Mouse (Mus musculus) kidney, embryonic 16.5 days (tissue): ENCODE data around the gene Fam120b. TPM values are rescaled to one million over a fixed set of nuclear protein-coding genes. Genes with fewer than 3 reads are reported as not detected.
"Not testable (repeated sequence)": the region's sequence is repeated elsewhere in the genome, so short reads cannot be mapped to it uniquely, and the experiment has no call there.

Experiments used
- ATAC-seq: fragments of 200-750 bp; cut with Nextera tagmentation; 2 replicates; pipeline ENCODE4 v1.8.0; 2017; ENCODE audit warnings: moderate TSS enrichment; ENCODE audit not compliant: low FRiP score, low TSS enrichment
- H3K27ac ChIP-seq: fragments of 300-500 bp; sonication (generic); 2 replicates; pipeline ENCODE4 v1.5.1; 2014; ENCODE audit warnings: low read length
- H3K27me3 ChIP-seq: fragments of 300-500 bp; sonication (generic); 2 replicates; pipeline ENCODE4 v1.6.1; 2014; ENCODE audit warnings: low read length, control low read depth, mixed read lengths; ENCODE audit not compliant: insufficient read depth
- H3K36me3 ChIP-seq: fragments of 300-500 bp; sonication (generic); 2 replicates; pipeline ENCODE4 v1.6.1; 2014; ENCODE audit warnings: low read length, control low read depth, mixed read lengths; ENCODE audit not compliant: insufficient read depth
- H3K4me1 ChIP-seq: fragments of 300-500 bp; sonication (generic); 2 replicates; pipeline ENCODE4 v1.6.1; 2014; ENCODE audit warnings: low read length, control low read depth, mixed read lengths; ENCODE audit not compliant: insufficient read depth
- H3K4me2 ChIP-seq: fragments of 300-500 bp; sonication (generic); replicated peaks from 2 replicates; pipeline ENCODE4 v1.6.1; 2014; ENCODE audit warnings: low read depth, low read length
- H3K4me3 ChIP-seq: fragments of 300-500 bp; sonication (generic); 2 replicates; pipeline ENCODE4 v1.5.1; 2014; ENCODE audit warnings: mild to moderate bottlenecking, low read length
- H3K9ac ChIP-seq: fragments of 300-500 bp; sonication (generic); replicated peaks from 2 replicates; pipeline ENCODE4 v1.6.1; 2014; ENCODE audit warnings: low read length
- H3K9me3 ChIP-seq: fragments of 300-500 bp; sonication (generic); 2 replicates; pipeline ENCODE4 v1.6.1; 2016; ENCODE audit warnings: low read length, control low read depth
- WGBS: fragments of 180-500 bp; shearing (Covaris S2); extraction: QIAGEN DNeasy Blood & Tissue Kit; methylation state at CpG from one replicate; pipeline ENCODE4 v1.1.7; 2014; 5-methylcytosine and 5-hydroxymethylcytosine counted together
- polyA plus RNA-seq: library from polyadenylated mRNA; unstranded; fragments of >200 nt; fragmentation: Nextera tagmentation; extraction: Ambion mirVana; gene quantifications from 2 replicates; pipeline ENCODE4 v1.2.1, GENCODE M21; 2015

Gene Fam120b
- polyA plus RNA-seq, 1 experiment from 2014 or later = 31.4 TPM

- WGBS = 31% methylated on average over 1 of the region's 1 CpGs
- H3K4me3 ChIP-seq = no peak overlapping the region
- H3K9ac ChIP-seq = no peak overlapping the region
- no peak for ATAC-seq
- no peak overlapping the region for H3K27ac ChIP-seq
- no peaks in the 10 kb centered on the region for H3K9me3 ChIP-seq
- peaks cover 54% of the 10 kb centered on the region for H3K36me3 ChIP-seq
- H3K27me3 ChIP-seq = no peaks in the 10 kb centered on the region
- H3K4me2 ChIP-seq = no peak overlapping the region
- H3K4me1 ChIP-seq = no peaks in the 10 kb centered on the region
Observed at GRCm38 (mm10) chr17:15429937-15430336, 33.9 kb downstream of the Fam120b start.

DNA sequence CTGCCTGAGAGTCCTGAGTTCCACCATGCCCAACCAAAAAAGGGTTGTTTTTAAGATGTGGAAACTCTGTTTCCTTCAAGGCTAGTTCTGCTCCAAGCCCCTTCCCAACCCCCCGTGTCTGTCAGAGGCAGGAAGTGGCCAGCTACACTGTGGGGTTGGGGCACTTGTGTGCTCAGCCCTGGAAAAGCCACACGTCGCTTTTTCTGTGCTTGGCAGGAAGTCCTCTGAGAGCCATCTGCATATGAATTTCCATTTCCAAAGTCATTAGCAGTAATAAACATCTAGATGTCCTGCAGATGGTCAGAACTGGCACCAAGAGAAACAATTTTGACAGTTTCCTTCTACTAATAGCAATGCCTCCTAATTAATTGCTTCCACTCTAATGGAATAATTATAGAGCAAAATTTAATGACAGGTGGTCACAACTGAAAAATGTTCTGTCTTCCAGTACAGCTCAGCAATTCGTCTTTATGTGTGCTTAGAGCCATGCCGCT lies 35.1 kb downstream of the Fam120b start:
- H3K4me1 ChIP-seq = no peaks in the 10 kb centered on the region
- no peaks in the 10 kb centered on the region for H3K27me3 ChIP-seq
- H3K36me3 ChIP-seq = peaks cover 44% of the 10 kb centered on the region
- H3K27ac ChIP-seq = no peak overlapping the region
- WGBS = 59% methylated on average over 5 of the region's 5 CpGs
- no peak overlapping the region for H3K4me3 ChIP-seq
- ATAC-seq = no peak
- H3K4me2 ChIP-seq = no peak overlapping the region
- no peaks in the 10 kb centered on the region for H3K9me3 ChIP-seq
- H3K9ac ChIP-seq = no peak overlapping the region

DNA sequence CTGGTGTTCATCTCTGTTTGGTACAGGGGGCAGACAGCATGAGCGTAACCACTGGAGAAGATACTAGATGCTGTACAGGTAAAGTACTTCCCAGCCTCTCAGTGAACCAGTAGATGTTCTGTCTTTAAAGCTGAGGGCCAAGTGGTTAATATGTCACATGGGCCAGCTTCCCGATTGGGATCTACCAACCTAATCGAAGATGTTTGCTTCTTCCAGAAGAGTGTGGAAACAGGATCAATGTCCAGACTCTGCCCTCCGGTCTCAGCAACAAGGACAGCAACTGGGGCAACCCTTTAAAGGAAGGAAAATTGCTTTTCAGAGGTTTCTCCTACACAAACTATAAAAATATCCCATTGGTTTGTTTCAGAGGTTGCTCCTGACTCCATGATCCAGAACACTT lies 35.5 kb downstream of the Fam120b start:
- Histone ChIP-seq H3K9ac (no peak overlapping the region), H3K4me3 (no peak overlapping the region), H3K4me2 (no peak overlapping the region), H3K27ac (no peak overlapping the region), H3K27me3 (no peaks in the 10 kb centered on the region), H3K9me3 (no peaks in the 10 kb centered on the region), H3K36me3 (peaks cover 42% of the 10 kb centered on the region), H3K4me1 (no peaks in the 10 kb centered on the region)
- 97% methylated on average over 4 of the region's 4 CpGs for WGBS
- ATAC-seq = no peak

GRCm38 (mm10) chr17:15432036-15432435 lies 36.0 kb downstream of the Fam120b start:
- no peaks in the 10 kb centered on the region for H3K4me1 ChIP-seq
- 83% methylated on average over 3 of the region's 3 CpGs for WGBS
- no peak overlapping the region for H3K4me3 ChIP-seq
- no peak overlapping the region for H3K9ac ChIP-seq
- peaks cover 42% of the 10 kb centered on the region for H3K36me3 ChIP-seq
- ATAC-seq = no peak
- no peaks in the 10 kb centered on the region for H3K27me3 ChIP-seq
- no peaks in the 10 kb centered on the region for H3K9me3 ChIP-seq
- no peak overlapping the region for H3K27ac ChIP-seq
- no peak overlapping the region for H3K4me2 ChIP-seq

DNA sequence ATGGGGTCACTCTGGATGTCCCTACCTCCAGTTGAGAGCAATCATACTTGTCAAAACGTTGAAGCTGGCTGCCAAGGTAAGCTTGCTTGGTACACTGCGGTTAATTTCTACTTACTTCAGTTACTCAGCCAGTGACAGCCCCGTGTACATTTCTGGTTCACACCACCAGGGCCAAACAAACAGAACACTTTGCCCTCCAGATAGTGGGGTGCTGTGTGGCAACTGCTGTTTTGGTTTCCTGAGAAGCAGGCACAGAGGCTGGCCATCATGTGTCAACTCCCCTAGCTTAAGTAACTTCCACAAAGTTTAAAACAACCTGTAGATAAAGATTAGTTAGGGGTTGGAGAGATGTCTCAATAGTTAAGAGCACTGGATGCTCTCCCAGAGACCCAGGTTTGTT lies 38.7 kb downstream of the Fam120b start:
- 76% methylated on average over 3 of the region's 3 CpGs for WGBS
- Histone ChIP-seq H3K36me3 (peaks cover 21% of the 10 kb centered on the region), H3K4me3 (no peak overlapping the region), H3K4me2 (no peak overlapping the region), H3K9me3 (no peaks in the 10 kb centered on the region), H3K27me3 (no peaks in the 10 kb centered on the region), H3K9ac (no peak overlapping the region), H3K27ac (no peak overlapping the region), H3K4me1 (0 out of 2 replicates have a peak, but pooled peaks cover under 1% of the 10 kb centered on the region)
- no peak for ATAC-seq

- Histone ChIP-seq H3K36me3 (no peaks in the 10 kb centered on the region), H3K4me2 (peak overlapping the region; percentile 36), H3K27ac (peak overlapping the region; percentile 71), H3K4me3 (no peak overlapping the region), H3K9ac (no peak overlapping the region), H3K27me3 (no peaks in the 10 kb centered on the region), H3K4me1 (peaks cover 12% of the 10 kb centered on the region), H3K9me3 (no peaks in the 10 kb centered on the region)
- ATAC-seq = no peak
- WGBS = 34% methylated on average over 8 of the region's 8 CpGs
Observed at GRCm38 (mm10) chr17:15440067-15440462, 44.1 kb downstream of the Fam120b start.

DNA sequence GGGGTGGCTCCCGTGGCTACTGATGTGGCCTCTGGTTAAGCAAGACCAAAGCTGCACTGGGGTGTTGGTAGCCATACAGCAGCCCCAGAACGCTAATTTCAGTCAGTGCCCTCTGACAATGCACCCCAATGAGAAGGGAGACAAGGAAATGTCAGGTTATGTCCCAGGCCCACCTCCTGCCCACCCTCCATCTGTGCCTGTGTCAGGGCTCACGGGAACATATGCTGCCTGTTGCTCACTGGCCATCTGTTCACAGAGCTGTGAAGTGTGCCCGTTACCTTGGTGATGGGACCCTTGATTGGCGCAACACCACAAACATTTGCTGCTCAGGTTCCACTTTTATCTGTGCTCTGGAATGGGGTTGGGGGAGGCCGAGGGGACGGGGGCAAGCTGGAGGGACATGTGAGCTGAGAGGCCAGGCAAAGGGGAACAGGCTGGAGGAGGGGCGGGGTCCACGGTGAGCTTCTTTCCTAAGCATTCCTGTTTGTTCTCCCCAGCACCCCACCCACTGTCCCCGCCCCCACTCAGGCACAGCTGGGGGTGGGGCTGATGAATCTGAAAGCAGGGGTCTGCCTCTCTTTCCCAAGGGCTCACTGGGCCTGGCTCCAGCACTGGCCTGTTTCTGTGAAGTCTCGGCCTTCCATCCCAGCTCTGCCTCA lies 44.6 kb downstream of the Fam120b start:
- Histone ChIP-seq H3K4me1 (peaks cover 12% of the 10 kb centered on the region), H3K27ac (peak overlapping the region; percentile 71), H3K9ac (no peak overlapping the region), H3K4me2 (peak overlapping the region; percentile 36), H3K4me3 (peak overlapping the region; percentile 19; the same call in 1 of the 2 replicates), H3K36me3 (no peaks in the 10 kb centered on the region), H3K9me3 (no peaks in the 10 kb centered on the region), H3K27me3 (no peaks in the 10 kb centered on the region)
- 7% methylated on average over 11 of the region's 11 CpGs for WGBS
- ATAC-seq = peak; percentile 96

DNA sequence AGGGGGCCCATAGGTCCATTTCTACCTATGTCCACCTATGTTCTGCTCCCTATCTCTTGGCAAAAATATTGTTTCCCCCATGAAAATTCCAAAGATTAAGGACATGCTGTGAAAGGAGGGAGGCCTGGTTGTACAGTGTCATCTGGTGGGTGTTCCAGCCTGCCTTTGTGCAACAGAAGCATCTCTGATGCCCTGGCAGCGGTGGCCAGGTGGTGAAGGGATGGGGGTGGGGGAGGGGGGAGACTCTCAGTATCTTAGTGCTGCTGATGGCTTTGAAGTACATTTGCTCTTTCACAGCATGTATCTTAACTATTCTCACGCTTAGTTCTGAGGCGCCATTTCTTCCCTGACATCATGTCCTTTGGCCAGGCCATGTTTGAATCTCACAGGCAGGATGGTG lies 49.4 kb downstream of the Fam120b start:
- ATAC-seq = no peak
- no peak overlapping the region for H3K9ac ChIP-seq

GRCm38 (mm10) chr17:15447831-15448230 lies 51.8 kb downstream of the Fam120b start:
- no peaks in the 10 kb centered on the region for H3K4me1 ChIP-seq
- no peak for ATAC-seq
- no peak overlapping the region for H3K4me3 ChIP-seq
- no peaks in the 10 kb centered on the region for H3K9me3 ChIP-seq
- WGBS = 75% methylated on average over 5 of the region's 5 CpGs
- H3K27me3 ChIP-seq = no peaks in the 10 kb centered on the region
- no peak overlapping the region for H3K9ac ChIP-seq
- H3K4me2 ChIP-seq = no peak overlapping the region
- no peaks in the 10 kb centered on the region for H3K36me3 ChIP-seq
- H3K27ac ChIP-seq = no peak overlapping the region

More for the DNA sequence above, 49.4 kb downstream of the Fam120b start:
- Histone ChIP-seq H3K4me1 (peaks cover 6% of the 10 kb centered on the region), H3K36me3 (no peaks in the 10 kb centered on the region), H3K27ac (no peak overlapping the region), H3K27me3 (no peaks in the 10 kb centered on the region), H3K4me2 (no peak overlapping the region), H3K4me3 (no peak overlapping the region), H3K9me3 (no peaks in the 10 kb centered on the region)
- WGBS = 85% methylated on average over 3 of the region's 3 CpGs

GRCm38 (mm10) chr17:15449144-15449543 lies 53.1 kb downstream of the Fam120b start:
- H3K9ac ChIP-seq, H3K4me1 ChIP-seq, H3K36me3 ChIP-seq, H3K27me3 ChIP-seq, H3K27ac ChIP-seq, ATAC-seq, H3K9me3 ChIP-seq, H3K4me3 ChIP-seq, H3K4me2 ChIP-seq: not testable (repeated sequence)
- WGBS = 78% methylated on average over 5 of the region's 6 CpGs
